Mouse (Mus musculus): ENCODE results near the gene H2afv.

Gene H2afv

GRCm38 (mm10) chr11:6389483-6389921, 54.7 kb downstream of the H2afv start:
- no peak for DNase-seq (ENCODE audit: low read depth)

- peak; percentile 73 for DNase-seq (ENCODE audit: low read depth)
Measured at GRCm38 (mm10) chr11:6388726-6389413, 55.4 kb downstream of the H2afv start, which contains the start of gene Zmiz2. Zmiz2 (plus strand) TSS chr11:6389074.

GRCm38 (mm10) chr11:6388126-6388725, 56.0 kb downstream of the H2afv start:
- no peak for DNase-seq (ENCODE audit: low read depth)

GRCm38 (mm10) chr11:6380916-6381315, 63.3 kb downstream of the H2afv start:
- no peak for DNase-seq (ENCODE audit: low read depth)
